Mouse (Mus musculus) right cerebral cortex, postnatal 4 days (tissue): ENCODE measurements around the gene Lbp.

Experiments used
- DNase-seq: peaks from one replicate; pipeline ENCODE4 v3.0.0-alpha.2; 2022

Lbp gene

DNA sequence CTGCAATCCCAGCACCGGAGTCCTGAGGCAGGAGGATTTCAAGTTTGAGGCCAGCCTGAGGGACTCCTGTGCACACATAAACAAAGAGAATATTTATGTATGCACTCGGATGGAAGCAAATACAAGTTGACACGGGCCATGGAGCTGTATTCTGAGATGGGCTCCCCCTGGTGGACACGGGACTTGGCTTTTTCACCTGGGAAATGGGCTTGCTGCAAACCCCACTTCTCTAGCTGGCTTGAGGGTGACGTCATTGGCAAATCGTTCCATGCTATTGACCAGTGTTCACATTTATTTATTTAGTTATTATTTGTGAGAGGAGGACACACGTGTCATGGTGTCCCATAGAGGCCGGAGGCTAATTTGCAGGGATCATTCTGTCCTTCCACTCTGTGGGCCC, 10.1 kb downstream of the Lbp start:
- no peak for DNase-seq

DNA sequence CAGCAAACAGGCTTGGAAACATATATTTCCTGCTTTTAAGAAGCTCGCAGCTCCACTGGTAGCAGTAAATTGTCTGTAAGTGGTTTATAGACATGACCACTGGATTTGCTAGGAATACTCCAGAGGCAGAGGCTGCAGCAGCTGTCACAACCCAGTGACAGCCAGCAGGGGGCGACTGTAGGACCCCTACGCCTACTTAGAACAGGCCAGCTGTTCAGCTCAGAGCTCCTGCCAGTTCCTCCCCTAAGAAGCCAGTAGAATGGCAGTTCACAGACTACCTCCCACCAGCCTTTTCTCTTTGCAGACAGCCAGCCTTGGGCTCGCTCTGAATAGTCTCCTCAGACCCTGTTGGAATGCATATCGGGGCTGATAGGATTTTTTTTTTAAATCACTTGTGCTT, 10.7 kb downstream of the Lbp start:
- peak; percentile 70 for DNase-seq

DNA sequence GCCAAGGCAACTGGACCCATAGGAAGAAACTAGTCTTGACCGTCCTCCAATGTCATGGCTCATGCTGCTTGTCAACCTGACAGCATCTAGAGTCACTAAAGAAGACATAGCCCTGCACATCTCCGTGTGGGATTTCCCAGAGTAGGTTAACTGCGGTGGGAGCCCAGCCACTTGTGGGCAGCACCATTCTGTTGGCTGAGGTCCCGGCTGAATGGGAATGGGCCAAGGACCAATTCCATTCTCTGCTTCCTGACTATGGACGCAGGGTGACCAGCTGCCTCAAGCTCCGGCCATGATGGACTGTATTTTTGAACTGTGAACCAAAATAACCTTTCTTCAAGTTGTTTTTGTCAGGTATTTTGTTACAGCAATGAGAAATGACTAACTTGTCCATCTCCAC, 15.3 kb downstream of the Lbp start:
- DNase-seq: no peak

DNA sequence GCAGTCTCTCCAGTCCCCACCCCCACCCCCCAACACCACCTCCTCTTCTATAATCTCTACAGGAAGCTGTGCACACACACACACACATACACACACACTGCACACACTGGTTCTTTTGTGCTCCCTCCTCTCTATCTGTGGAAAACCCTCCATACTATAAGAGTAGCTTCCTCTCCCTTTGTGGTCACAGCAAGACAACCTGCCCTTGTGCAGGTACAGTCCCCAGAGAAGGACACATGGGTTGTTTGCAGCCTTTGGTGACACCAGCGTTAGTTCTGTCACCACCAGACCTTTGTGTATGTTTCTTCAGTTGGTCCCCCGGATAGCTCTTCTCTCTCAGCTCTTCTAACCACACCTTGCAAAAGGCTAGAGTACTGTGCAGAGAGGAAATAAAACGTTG, 16.6 kb downstream of the Lbp start:
- no peak for DNase-seq

DNA sequence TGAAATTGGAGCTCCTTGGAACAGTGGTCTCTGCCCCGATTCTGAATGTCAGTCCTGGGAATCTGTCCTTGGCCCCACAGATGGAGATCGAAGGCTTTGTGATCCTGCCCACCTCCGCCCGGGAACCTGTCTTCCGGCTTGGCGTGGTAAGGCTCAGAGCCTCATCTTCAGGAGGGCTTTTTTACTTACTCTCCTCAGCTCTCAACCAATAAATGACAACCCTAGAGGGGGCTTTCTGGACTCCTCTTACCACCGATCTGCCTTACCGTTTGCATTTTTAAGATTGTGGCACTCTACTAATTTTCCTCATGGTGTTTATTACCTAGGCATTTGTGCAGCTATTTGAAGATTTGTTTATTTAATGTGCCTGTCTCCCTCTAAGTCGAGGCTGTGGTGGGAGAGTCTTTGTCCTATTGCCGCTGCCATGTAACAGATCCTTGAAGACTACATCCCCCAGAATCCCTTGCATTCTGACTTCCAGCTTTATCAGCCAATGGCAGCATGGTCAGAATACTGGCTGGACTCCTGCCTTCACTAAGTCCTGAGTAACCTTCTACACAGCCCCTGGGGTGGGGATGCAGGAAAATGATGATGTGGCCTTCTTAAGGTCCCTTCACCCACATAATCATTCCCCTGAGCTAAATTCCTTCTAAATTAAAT, 18.4 kb downstream of the Lbp start:
- no peak for DNase-seq

DNA sequence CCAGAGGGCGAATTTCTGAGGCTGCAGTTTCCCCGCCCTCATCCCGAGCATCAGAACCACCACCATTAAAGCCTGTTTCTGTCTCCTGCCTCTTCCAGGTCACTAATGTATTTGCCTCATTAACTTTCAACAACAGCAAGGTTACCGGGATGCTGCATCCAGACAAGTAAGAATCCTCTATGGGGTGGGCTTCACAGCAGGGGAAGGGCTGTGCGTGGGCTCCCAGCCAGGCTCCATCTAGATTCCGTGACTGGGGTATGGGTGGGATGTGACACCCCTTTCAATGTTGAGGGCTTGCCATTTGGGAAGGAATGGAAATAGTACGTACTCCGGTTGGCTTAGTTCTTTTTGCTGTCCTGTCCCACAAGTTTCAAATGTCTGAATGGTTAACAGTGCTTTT, 19.3 kb downstream of the Lbp start:
- DNase-seq: no peak

DNA sequence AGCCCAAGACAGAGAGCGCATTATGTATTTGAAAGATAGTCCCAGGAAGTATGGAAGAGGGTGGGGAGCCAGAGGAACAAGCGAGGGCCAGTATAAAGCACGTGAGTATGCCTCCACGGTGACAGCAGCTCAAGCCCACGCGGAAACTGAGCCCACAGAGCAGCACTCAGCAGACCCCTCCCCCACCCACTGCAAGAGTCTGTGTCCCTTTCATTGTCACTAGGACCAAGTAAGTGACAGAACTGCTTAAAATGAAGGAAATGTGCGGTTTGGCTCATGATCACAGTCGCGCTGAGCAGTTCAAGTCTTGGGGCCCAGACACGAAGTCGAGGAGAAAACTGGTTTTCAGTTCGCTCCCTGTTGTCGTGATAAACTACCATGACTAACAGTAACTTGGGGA, 28.1 kb downstream of the Lbp start:
- DNase-seq: no peak

DNA sequence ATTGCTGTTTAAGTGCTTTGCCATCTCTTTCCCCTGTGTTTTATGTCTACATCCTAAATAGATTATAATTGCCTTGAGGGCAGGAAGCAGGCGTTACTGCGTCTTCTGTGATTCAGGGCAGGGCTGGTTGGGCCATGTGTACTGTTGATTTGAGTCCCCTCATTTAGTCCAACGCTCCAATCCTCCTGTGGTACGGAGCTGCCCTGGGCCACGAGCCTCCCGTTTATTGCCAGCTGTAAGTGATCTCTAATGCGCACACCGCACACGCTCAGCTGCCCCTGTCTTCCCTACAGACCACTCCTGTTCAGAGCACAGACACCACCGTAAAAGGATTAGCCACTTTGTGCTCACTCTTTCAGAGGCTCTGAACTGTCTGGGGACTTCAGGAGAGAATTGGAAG, 31.4 kb downstream of the Lbp start:
- DNase-seq: no peak

DNA sequence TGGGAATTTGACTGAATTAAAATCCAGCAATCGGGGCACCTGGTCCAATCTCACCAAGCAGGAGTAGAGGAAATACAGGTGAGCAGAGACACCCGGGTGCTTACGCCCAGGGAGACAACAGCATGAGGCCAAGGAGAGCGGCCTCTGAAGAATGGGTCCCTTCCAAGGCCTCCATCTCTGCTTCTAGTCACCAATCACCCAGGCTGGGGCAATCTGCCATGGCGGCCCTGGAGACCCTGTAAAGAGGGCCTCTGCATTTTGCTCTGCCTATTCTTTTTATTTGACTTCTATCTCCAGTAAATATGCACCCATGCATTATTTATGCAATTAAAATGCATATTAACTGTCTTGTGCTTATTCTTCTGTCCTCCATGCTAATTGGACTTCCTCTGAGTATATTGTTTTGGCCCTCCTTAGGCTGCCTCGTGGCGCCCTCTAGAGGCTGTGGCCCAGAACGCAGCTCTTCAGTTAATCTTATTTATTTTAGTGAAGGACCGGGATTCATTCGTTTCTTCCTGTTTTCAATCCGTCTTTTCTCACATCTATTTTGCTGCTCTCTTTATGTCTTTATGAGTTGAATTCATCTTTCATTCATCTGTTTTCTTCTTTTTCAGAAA, 33.8 kb downstream of the Lbp start:
- DNase-seq: peak; percentile 82

DNA sequence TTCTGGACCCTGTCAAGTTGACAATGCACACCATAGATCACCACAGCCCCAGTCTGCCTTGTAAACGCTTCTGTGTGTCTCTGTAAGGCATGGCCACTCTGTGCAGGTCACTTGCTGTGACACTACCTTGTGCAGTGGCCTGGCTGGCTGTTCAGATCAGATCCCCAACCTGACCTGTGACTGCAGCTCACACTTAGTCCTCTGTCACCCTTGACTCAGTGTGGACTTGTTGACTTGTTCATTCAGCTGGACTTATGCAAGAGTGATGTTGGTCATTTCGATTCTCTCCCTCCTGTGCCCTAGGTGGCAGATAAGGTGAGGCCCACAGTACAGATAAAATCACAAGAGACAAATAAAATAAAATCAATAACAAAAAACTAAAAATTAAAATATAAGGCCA, 35.0 kb downstream of the Lbp start:
- DNase-seq: no peak

DNA sequence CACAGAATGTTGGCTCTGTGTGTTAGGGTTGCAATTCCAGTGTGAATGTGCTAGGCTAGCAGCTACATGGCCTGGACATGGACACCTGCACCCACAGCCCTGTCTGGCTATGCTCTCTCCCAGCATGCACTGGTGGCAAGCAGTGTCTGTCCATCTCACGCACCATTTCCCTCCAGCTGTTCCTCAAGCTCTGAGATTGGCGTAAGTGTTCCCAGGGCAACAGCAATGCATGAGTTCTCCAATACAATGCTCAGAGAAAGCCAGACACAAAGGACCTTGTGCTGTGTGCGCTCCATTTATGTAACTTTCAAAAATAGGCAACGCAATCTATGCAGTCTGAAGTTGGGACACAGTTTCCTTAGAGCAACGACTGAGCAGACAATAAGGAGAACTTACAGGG, 37.2 kb downstream of the Lbp start:
- no peak for DNase-seq

DNA sequence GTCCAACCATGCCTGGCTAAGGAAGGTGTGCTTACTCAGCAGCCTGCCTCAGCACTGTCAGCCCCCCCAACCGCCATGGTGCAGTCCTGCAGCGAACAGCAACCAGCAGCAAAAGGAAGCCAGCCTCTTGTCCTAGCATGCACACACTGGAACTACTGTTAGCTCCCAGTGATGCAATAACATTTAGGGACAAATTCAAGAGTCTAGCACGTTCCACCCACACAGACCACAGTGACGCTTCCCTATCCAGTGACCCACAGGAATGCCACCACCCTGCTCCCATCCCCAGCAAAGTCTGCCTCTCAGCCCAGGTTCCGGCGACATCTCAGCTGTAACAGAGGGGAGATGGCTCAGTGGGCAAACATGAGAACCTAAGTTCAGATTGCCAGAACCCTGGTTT, 40.2 kb downstream of the Lbp start:
- no peak for DNase-seq

DNA sequence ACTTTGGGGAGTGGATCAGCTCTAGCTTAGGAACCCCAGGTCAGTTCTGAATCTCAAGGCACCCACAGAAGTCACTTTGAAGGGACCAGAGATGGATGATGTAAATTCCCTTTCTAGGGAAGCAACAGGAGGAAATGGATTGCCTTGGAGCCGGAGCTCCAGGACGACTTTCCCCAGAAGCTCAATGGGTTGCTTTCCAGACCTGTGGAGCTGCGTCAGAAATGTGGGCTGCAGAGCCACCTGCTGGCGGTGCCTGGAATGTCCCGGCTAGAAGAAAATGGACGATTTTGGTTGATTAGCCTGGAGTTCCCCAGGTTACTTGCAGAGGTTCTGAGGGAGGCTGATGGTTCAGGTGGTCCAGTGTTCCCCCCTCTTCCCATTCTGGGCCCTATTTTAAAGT, 41.6 kb downstream of the Lbp start:
- DNase-seq: peak; percentile 82

DNA sequence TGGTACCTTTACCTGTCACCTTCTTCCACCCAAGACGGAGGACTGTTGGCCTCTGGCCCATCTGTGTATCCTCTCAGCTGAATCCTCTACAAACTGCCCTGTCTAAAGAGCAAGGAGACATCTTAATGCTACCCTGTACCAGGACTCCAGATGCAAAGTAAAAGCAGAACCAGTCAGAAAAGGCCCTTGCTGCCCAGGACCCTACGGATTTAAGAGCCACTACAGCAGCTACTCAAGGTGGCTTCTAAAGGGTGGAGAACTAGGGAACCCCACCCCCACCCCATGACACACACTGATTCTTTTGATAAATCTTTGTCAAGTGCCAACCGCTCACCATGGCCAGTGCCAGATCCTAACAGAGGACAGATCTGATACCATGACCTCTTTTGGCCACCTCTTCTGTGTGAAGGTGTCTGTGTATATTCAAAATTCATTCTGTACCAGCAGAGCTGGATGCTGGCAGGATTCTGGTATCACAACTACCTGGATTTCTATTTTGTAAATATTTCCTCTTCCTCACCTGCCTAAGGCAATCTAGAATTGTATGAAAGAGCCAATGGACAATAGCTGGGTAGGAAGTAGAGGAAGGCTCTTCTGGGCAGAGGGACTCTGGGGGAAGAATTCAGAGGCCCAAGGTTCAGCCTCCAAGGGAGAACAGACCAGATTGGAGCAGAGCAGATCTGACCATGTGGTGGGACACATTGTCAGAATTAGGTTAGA, 46.7 kb downstream of the Lbp start:
- no peak for DNase-seq

DNA sequence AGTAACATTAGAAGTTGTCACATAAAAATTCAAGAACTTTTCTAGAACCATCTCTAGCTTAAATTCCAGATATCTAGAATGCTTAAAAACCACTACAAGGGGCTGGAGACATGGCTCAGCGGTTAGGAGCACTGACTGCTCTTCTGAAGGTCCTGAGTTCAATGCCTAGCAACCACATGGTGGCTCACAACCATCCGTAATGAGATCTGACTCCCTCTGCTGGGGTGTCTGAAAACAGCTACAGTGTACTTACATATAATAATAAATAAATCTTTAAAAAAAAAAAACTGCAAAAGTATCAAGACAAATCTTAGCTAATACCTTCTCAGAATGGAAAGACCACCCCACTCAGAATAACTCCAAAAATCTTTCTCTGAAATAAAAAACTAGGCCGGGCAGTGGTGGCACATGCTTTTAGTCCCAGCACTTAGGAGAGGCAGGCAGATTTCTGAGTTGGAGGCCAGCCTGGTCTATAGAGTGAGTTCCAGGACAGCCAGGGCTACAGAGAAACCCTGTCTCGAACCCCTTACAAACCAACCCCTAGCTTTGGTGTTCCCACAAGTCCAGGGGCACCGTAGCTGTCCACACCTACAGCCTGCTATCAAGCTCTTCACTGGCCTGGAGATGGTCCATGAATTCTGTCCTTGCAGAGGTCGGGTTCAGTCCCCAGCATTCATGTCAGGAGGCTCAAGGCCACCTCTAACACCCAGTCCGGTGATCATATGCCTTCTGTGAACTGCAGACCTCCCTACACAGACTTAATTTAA, 48.2 kb downstream of the Lbp start:
- DNase-seq: no peak

DNA sequence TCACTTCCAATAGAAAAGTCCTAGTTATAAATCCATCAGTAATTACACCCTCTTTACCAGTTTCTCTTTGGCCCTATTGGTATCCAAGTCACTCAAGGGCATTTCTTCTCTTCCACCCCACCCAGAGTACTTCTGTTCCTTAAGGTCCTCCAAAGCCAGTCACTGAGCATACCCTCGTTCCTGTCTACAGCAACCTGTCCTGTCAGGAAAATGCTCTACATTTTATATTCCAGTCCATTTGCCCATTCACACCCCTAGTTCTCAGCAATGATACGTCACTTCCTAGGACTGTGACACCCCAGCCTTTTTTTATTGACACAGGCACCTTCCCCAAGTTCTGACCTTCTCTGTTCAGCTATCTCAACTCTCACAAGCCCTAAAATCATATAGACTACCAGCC, 48.9 kb downstream of the Lbp start:
- DNase-seq: no peak

DNA sequence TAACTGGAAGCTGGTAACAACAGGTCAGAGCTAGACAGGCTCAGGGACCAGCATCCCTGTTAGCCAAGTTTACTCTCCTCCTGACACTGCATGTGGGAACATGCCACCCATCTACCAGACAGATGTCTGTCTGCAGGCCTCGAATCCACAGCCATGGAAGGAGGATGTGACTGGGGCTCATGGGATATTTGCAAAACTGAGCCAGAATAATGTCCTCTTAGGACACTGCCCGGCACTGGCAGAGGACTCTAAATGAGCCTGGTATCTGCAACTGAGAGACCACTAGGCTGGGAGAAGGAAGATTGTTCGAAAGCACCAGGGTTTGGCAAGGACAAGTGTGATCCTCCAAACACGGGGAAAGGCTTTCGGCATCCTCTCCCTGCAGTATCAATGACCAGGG, 49.8 kb downstream of the Lbp start:
- no peak for DNase-seq

DNA sequence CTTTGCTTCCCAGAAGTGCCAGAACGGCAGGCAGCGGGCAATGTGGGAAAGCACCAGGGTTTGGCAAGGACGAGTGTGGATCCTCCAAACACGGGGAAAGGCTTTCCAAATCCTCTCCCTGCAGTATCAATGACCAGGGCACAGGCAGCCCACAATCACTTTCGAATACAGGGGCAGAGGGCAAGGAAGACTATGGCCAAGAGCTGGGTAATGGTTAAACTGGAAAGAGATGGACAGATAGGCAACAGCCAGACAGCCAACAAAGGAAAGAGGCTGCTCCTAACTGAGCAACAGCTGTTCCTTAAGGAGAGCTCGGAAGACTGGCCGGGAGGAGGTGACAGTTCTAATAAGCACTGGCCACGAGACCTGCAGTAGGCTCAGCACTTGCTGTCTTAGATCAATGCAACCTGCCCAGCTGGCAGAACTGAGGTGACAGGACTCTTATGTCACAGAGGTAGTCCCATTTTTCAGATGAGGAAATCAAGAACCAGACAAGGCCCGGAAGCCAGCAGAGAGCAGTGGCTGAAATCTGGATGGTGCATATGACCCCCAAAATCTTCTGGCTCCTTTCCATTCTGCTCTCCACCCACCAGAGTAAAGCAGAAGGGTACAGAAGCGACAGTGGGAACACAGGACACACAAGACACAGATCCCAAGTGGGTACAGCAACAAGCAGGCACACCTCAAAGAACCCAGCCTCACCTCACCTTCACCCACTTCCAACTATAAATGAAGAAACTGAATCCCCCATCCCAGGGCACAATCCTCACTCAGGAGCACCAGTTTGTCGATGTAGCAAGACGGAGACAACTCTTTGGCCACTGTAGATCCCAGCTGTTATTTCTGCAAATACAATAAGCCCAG, 53.7 kb downstream of the Lbp start:
- no peak for DNase-seq

DNA sequence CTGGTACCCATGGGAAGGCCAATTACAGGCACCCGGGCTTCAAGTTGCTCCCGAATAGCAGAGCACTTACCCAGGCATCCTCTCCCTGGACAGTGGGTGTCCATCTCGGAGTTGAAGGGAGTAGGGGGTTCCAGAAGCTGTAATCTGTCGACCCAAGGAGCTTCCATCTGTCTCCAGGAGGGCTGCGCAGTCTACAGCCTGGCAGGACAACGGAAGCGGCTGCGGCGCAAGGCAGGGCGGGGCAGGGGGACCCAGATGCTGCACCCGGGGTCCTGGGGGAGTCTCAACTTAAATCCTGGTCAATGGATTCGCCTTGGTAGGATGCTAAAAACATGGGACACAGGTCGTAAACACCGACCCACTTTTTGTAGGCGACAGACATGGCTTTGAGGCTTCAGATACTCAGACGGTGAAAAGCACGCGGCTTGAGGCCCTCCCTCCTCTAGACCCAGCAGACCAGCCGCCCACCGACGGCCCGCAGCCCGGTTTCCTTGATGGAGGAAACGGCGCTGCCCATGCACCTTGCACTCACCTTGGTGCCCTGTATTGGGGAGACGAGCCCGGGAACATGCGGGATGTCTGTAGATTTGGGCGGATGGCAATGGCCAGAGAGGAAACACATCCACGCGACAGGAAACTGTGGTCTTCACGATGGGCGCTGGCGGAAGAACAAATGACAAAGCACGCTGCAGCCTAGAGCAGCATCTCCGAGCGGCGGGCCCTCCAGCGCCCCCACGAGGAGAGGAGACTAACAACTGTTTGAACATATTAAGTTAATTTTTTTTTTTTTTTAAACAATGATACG, 54.8 kb downstream of the Lbp start:
- DNase-seq: peak; percentile 92

DNA sequence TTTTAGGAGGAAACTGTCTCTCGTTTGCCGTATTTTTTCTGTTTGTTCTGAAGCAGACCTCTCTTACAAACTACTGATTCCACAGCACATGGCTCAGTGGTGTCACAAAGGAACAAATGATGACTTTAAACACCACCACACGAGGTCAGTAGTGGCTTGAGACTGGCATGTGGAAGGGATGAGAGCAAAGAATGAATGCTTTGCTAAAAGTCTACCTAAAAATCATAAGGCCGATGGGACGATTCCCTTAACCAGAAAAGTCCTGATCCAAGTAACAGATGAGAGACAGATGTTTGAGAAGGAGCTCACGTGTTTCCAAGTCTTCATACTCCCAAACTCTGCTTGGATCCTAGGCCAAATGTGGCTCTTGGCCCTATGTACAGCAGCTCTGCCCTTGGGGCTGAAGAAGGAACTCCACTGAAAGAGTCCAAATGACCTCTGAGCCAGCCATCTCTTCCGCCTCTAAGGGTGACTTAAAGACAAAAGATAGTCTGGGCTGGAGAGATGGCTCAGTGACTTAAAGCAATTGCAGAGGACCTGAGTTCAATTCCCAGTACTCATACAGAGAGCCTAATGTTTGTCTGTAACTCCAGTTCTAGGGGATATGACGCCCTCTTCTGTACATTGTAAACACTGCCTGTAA, 55.5 kb downstream of the Lbp start:
- DNase-seq: no peak

DNA sequence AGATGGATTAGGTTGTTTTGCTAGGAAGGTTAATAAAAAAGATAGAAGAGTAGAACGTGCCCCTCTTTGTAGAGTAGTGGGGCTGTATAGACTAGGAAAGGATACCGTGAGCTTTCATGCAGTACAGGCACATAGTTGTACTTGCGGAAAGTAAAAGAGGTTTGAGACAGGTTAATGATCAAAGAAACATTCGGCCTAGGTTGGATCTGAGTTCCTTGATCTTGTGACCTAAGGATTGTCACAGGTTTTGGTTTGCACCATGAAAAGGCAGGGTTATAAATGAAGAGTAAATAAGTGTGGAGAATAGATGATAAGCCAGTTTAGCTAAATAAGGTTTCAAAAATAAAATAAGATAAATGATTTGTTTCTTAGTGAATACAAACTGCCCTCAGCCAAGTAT, 57.9 kb downstream of the Lbp start:
- DNase-seq: no peak
